Mouse (Mus musculus) central nervous system, embryonic 14 days (tissue): Measurements from ENCODE around the gene Tarsl2. TPM values are rescaled to one million over a fixed set of nuclear protein-coding genes. Genes with fewer than 3 reads are reported as not detected.

ENCODE experiments used
- polyA plus RNA-seq: library from polyadenylated mRNA; depleted of rRNA; stranded (reverse); fragments of >200 nt; gene quantifications from 2 replicates; pipeline ENCODE4 v1.2.3, GENCODE M21; 2012; rRNA removed

Gene Tarsl2
- 12.3 and 12.8 TPM in 2 replicates for polyA plus RNA-seq

GRCm38 (mm10) chr7:65644643-65645351 lies at the start of gene Tarsl2:
TSS of gene Tarsl2 (plus strand) at chr7:65644898.

GRCm38 (mm10) chr7:65690869-65691268 lies 46.2 kb downstream of the Tarsl2 start, which contains the start of gene Tm2d3:
TSS of gene Tm2d3 (plus strand) at chr7:65691169.

Other genes starting within 250 kb of the Tarsl2 start
- 35.3 and 38.0 TPM in 2 replicates for gene Tjp1, start 117.1 kb upstream of the Tarsl2 start, polyA plus RNA-seq
- 110 and 112 TPM in 2 replicates for gene Tm2d3, start 46.3 kb downstream of the Tarsl2 start, polyA plus RNA-seq
- gene Pcsk6, start 216.8 kb downstream of the Tarsl2 start, polyA plus RNA-seq: 4.7 and 8.0 TPM in 2 replicates